Mouse (Mus musculus) liver, embryonic 14.5 days (tissue): ENCODE results near the gene Ldhb. TPM values are rescaled to one million over a fixed set of nuclear protein-coding genes. Genes with fewer than 3 reads are reported as not detected.

ENCODE experiments used
- ATAC-seq: fragments of 200-750 bp; cut with Nextera tagmentation; 2 replicates; pipeline ENCODE4 v1.8.0; 2017; ENCODE audit warnings: moderate number of reproducible peaks, mild to moderate bottlenecking, moderate library complexity; ENCODE audit not compliant: insufficient read depth
- DNase-seq, 3 experiments: peaks; one replicate each; pipeline ENCODE4 v3.0.0-alpha.2; 2012 to 2013; ENCODE audit warnings: low read depth in 3 of 3, low spot score in 3 of 3
- H3K27ac ChIP-seq: fragments of 300-500 bp; sonication (generic); 2 replicates; pipeline ENCODE4 v1.5.1; 2014; ENCODE audit warnings: moderate library complexity, mild to moderate bottlenecking, control low read depth, inconsistent platforms
- H3K27me3 ChIP-seq: fragments of 300-500 bp; sonication (generic); 2 replicates; pipeline ENCODE4 v1.6.1; 2014; ENCODE audit warnings: mild to moderate bottlenecking, low read length, moderate library complexity; ENCODE audit not compliant: control insufficient read depth, insufficient read depth
- H3K36me3 ChIP-seq: fragments of 300-500 bp; sonication (generic); replicated peaks from 2 replicates; pipeline ENCODE4 v1.6.1; 2014; ENCODE audit warnings: low read depth; ENCODE audit not compliant: control insufficient read depth, insufficient read depth
- H3K4me1 ChIP-seq, 2 experiments: fragments of 200-500 bp in 1 of 2; fragments of 300-500 bp in 1 of 2; sonication (generic) in 1 of 2; replicated peaks; 2 replicates each; pipeline ENCODE4 v1.6.1; 2012 to 2014; ENCODE audit warnings: antibody characterized with exemption in 1 of 2, inconsistent platforms in 1 of 2, low read length in 1 of 2; ENCODE audit not compliant: control insufficient read depth in 2 of 2, insufficient read depth in 2 of 2
- H3K4me2 ChIP-seq: fragments of 300-500 bp; sonication (generic); 2 replicates; pipeline ENCODE4 v1.6.1; 2014; ENCODE audit warnings: low read depth, mild to moderate bottlenecking, control low read depth, moderate library complexity
- H3K4me3 ChIP-seq, 2 experiments: fragments of 200-500 bp in 1 of 2; fragments of 300-500 bp in 1 of 2; sonication (generic) in 1 of 2; 2 replicates each; pipeline ENCODE4 v1.5.1; 2012 to 2014; ENCODE audit warnings: low read depth in 2 of 2, low read length in 2 of 2, mild to moderate bottlenecking in 2 of 2, control low read depth in 1 of 2, inconsistent platforms in 1 of 2, moderate library complexity in 1 of 2; ENCODE audit not compliant: insufficient read depth in 1 of 2
- H3K9ac ChIP-seq: fragments of 300-500 bp; sonication (generic); replicated peaks from 2 replicates; pipeline ENCODE4 v1.6.1; 2014; ENCODE audit warnings: mild to moderate bottlenecking, control low read depth, moderate library complexity
- H3K9me3 ChIP-seq: fragments of 300-500 bp; sonication (generic); 2 replicates; pipeline ENCODE4 v1.6.1; 2016; ENCODE audit warnings: low read length, mixed read lengths; ENCODE audit not compliant: control insufficient read depth
- CTCF ChIP-seq: IDR thresholded peaks from 2 replicates; pipeline ENCODE4 v1.5.1; 2016; ENCODE audit warnings: antibody characterized with exemption, low read depth, control low read depth
- EP300 ChIP-seq: IDR thresholded peaks from 2 replicates; pipeline ENCODE4 v1.6.1; 2016; ENCODE audit warnings: antibody characterized with exemption, low read depth
- whole genome bisulfite sequencing: fragments of 180-500 bp; shearing (Covaris S2); extraction: QIAGEN DNeasy Blood & Tissue Kit; methylation state at CpG from one replicate; pipeline ENCODE4 v1.1.7; 2014; ENCODE audit not compliant: insufficient replicate concordance; 5-methylcytosine and 5-hydroxymethylcytosine counted together
- polyA plus RNA-seq, 2 experiments: library from polyadenylated mRNA; depleted of rRNA in 1 of 2; stranded (reverse) in 1 of 2; unstranded in 1 of 2; fragments of >200 nt; fragmentation: Nextera tagmentation in 1 of 2; extraction: Ambion mirVana in 1 of 2; gene quantifications; 2 replicates each; pipeline versions ENCODE4 v1.2.1 to v1.2.3; 2012 to 2014

The Ldhb gene
- polyA plus RNA-seq, 2 experiments: 16.0 to 20.8 TPM

DNA sequence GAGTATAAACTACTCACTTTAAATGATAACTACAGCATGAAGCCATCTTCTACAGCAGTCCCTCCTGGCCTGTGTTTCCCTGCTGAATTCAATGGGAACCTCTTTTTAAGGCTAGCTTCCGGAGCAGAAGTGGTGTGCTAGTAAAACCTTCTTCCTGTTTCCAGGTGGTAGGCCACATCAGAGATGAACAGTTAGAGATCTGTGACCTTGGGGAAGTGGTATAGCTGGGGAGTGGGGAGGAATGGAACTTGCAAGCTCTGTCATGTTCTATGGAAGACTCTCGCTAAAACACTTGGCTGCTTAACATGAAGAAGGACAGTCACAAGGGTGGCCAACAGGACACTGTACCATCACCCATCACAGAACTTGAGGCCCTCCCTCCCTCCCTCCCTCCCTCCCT is 54.4 kb downstream of the Ldhb start:
- no peak for DNase-seq
- Histone ChIP-seq H3K27ac (no peak overlapping the region), H3K4me3 (no peak overlapping the region), H3K4me2 (no peak overlapping the region), H3K9ac (no peak overlapping the region), H3K36me3 (no peaks in the 10 kb centered on the region), H3K9me3 (no peaks in the 10 kb centered on the region), H3K27me3 (no peaks in the 10 kb centered on the region), H3K4me1 (no peaks in the 10 kb centered on the region)
- WGBS: 49% methylated on average over 2 of the region's 2 CpGs
- TF ChIP-seq CTCF (no peak), EP300 (no peak)
- ATAC-seq: no peak

DNA sequence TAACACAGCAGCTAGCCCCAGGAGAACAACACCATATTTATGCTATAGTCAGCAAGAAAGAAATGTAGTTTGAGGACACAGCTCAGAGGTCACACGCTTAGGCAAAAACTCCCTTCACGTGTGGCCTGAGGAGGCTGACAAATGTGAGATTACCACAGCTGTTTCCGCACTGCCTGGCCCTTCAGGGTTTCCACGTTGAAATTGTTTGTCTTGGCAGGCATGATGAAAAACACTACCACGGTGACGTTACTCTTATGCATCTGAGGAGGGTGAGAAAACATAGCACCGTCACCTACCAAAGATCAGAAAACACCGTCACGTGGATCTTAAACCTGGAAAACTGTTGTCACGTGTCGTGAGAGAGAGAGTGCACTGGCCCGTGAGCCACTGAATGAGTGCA is 56.4 kb downstream of the Ldhb start:
- no peaks in the 10 kb centered on the region for H3K9me3 ChIP-seq
- no peak overlapping the region for H3K4me2 ChIP-seq
- no peaks in the 10 kb centered on the region for H3K36me3 ChIP-seq
- WGBS: 66% methylated on average over 12 of the region's 12 CpGs
- no peaks in the 10 kb centered on the region for H3K27me3 ChIP-seq
- ATAC-seq: no peak
- no peak overlapping the region for H3K27ac ChIP-seq
- DNase-seq: no peak
- no peak overlapping the region for H3K4me3 ChIP-seq
- no peak for TF ChIP-seq CTCF
- no peak for TF ChIP-seq EP300
- no peaks in the 10 kb centered on the region for H3K4me1 ChIP-seq
- no peak overlapping the region for H3K9ac ChIP-seq

Other genes starting within 250 kb of the Ldhb start
- gene Iapp, start 209.5 kb downstream of the Ldhb start, polyA plus RNA-seq (2012; rRNA removed): 0.08 and 0.16 TPM in 2 replicates
- gene Iapp, start 209.5 kb downstream of the Ldhb start, polyA plus RNA-seq (2014; fragmentation: Nextera tagmentation; extraction: Ambion mirVana): not detected in 2 replicates
- not detected in 2 replicates for gene Slco1a5, start 185.0 kb downstream of the Ldhb start, polyA plus RNA-seq (2012; rRNA removed)
- not detected in 2 replicates for gene Slco1a5, start 185.0 kb downstream of the Ldhb start, polyA plus RNA-seq (2014; fragmentation: Nextera tagmentation; extraction: Ambion mirVana)
- gene Pyroxd1, start 162.3 kb downstream of the Ldhb start, polyA plus RNA-seq (2012; rRNA removed): 1.5 and 2.5 TPM in 2 replicates
- 6.1 and 6.4 TPM in 2 replicates for gene Pyroxd1, start 162.3 kb downstream of the Ldhb start, polyA plus RNA-seq (2014; fragmentation: Nextera tagmentation; extraction: Ambion mirVana)
- 7.1 and 10.1 TPM in 2 replicates for gene Recql, start 120.9 kb downstream of the Ldhb start, polyA plus RNA-seq (2012; rRNA removed)
- gene Recql, start 120.9 kb downstream of the Ldhb start, polyA plus RNA-seq (2014; fragmentation: Nextera tagmentation; extraction: Ambion mirVana): 14.2 and 17.0 TPM in 2 replicates
- 7.0 and 7.9 TPM in 2 replicates for gene Golt1b, start 120.7 kb downstream of the Ldhb start, polyA plus RNA-seq (2012; rRNA removed)
- gene Golt1b, start 120.7 kb downstream of the Ldhb start, polyA plus RNA-seq (2014; fragmentation: Nextera tagmentation; extraction: Ambion mirVana): 39.4 and 40.1 TPM in 2 replicates
- 0.41 and 0.65 TPM in 2 replicates for gene Spx, start 94.5 kb downstream of the Ldhb start, polyA plus RNA-seq (2012; rRNA removed)
- 0.20 and 0.29 TPM in 2 replicates for gene Spx, start 94.5 kb downstream of the Ldhb start, polyA plus RNA-seq (2014; fragmentation: Nextera tagmentation; extraction: Ambion mirVana)
- 20.9 and 22.4 TPM in 2 replicates for gene Gys2, start 34.8 kb downstream of the Ldhb start, polyA plus RNA-seq (2012; rRNA removed)
- gene Gys2, start 34.8 kb downstream of the Ldhb start, polyA plus RNA-seq (2014; fragmentation: Nextera tagmentation; extraction: Ambion mirVana): 38.8 and 43.6 TPM in 2 replicates
- gene Kcnj8, start 63.7 kb upstream of the Ldhb start, polyA plus RNA-seq (2012; rRNA removed): 0.87 and 0.89 TPM in 2 replicates
- gene Kcnj8, start 63.7 kb upstream of the Ldhb start, polyA plus RNA-seq (2014; fragmentation: Nextera tagmentation; extraction: Ambion mirVana): 1.6 TPM in 2 replicates
- 1.6 and 2.0 TPM in 2 replicates for gene Abcc9, start 194.4 kb upstream of the Ldhb start, polyA plus RNA-seq (2012; rRNA removed)
- gene Abcc9, start 194.4 kb upstream of the Ldhb start, polyA plus RNA-seq (2014; fragmentation: Nextera tagmentation; extraction: Ambion mirVana): 1.0 and 1.3 TPM in 2 replicates
- gene Cmas, start 248.7 kb upstream of the Ldhb start, polyA plus RNA-seq (2012; rRNA removed): 43.3 and 80.7 TPM in 2 replicates
- gene Cmas, start 248.7 kb upstream of the Ldhb start, polyA plus RNA-seq (2014; fragmentation: Nextera tagmentation; extraction: Ambion mirVana): 176 and 181 TPM in 2 replicates